Mouse (Mus musculus): Measurements from ENCODE around the gene Ubn2.
"Not testable (repeated sequence)": the region's sequence is repeated elsewhere in the genome, so short reads cannot be mapped to it uniquely, and the experiment has no call there.

Gene Ubn2

DNA sequence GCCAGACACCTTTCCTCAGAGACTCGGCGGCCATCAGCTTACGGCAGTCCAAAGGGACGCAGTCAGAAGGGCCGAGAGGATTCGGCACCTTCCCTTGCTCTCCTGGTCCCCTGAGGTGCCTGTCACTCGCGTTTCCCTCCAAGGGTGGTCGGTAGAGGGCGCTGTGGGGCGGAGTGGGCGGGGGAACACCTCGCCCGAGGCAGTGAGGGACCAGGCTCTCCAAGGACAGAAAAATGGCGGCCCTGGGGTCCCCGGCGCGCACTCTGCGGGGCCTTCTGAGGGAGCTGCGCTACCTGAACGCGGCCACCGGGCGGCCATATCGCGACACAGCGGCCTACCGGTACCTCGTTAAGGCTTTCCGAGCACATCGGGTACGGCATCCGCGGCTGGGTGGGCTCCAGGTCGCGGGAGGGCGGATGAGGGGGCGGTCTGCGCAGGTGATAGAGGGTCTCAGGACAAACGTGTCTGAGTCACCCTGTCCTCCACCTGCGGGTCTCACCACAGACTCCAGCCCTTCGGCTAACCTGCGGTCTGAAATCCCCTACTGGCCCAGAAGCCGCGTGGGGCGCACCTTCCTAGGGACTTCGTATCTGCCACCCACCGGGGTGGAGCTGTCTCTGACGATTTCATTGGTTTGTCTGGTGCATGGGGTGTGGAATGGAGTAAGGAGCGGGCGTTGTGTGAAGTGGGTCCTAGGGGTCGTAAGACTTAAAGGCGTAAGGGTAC is 101.1 kb downstream of the Ubn2 start:
- peak; percentile 99 for DNase-seq

DNA sequence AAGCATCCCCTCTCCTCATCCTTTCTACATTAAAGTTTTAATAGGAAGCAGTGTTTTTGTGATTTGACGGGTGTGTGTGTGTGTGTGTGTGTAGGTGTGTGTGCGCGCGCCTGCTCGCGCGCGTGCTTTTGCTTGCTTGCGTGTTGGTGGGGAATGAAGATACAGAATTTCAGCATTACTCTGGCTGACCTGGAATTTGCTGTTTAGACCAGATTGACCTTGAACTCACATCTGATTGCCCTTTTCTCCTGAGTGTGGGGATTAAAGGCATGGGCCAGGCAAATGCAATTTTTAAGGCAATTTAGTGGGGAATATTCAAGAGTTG is 101.6 kb downstream of the Ubn2 start:
- DNase-seq: no peak

DNA sequence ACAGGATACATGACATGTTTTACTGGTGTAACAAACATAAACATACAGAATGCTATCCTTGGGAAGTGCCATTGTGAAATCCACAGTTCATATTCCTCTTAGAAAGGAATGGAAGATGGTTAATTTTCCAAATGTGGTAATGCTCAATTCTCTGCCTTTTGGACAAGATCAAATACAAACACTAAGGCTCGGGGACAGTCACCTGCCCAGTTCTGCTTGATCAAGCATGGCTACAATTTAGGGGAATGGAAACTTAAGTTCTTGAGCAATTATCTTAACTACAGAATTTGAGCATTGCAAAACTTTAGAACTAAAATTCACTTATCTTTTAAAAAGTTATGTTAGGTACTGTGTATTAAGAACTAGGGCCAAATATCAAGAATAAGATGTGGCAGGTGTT is 102.0 kb downstream of the Ubn2 start:
- no peak for DNase-seq

DNA sequence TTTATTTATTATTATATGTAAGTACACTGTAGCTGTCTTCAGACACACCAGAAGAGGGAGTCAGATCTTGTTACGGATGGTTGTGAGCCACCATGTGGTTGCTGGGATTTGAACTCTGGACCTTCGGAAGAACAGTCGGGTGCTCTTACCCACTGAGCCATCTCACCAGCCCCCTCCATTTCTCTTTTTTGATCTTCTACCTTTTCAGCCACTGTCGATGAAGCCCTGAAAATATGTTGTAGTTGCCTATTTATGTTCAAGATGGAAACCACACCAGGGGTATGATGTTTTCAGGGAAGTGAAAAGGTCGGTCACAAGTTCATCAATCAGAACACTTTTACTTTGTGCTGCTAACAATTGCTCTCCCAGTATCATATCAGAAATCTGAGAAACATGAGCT is 110.4 kb downstream of the Ubn2 start:
- not testable (repeated sequence) for DNase-seq

DNA sequence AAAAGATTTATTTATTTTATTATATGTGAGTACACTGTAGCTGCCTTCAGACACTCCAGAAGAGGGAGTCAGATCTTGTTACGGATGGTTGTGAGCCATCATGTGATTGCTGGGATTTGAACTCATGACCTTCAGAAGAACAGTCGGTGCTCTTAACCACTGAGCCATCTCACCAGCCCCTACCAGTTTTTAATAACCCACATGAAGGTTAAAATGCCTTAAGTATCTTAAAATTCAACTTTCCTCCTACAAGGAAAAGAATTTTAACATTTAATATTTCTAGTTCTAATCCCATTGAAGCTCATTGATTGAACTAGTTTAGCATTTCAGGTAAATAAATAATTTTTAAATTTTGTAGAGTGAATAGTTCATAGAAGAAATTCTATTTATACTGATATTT is 113.3 kb downstream of the Ubn2 start:
- DNase-seq: not testable (repeated sequence)

DNA sequence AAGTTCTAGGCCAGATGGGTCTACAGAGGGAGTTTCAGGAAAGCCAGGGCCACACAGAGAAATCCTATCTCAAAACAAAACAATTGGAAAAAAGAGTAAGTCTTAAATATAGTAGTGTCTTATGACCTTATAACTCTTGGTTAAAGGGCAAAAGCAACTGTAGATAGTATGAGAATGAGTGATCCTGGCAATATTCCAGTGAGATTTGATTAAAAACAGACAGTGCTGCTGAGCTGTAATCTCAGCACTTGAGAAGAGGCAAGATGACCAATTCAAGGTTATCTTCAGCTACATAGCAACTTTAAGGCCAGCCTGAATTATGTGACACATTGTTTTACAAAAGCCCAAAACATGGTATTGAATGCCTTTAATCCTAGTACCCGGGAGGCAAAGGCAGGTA is 114.0 kb downstream of the Ubn2 start:
- DNase-seq: no peak

DNA sequence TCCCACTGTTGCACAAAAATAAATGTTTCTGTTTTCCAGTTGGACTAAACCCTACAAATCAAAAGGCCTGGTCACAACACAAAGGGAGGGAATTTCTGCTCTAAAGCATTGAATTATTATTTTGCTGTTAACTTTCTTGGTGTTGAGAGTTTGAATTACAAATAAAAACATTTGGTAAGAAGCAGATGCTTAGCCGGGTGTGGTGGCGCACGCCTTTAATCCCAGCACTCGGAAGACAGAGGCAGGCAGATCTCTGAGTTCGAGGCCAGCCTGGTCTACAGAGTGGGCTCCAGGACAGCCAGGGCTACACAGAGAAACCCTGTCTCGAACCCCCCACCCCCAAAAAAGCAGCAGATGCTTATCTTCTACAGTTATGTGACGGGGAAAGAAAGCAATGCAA is 114.8 kb downstream of the Ubn2 start:
- not testable (repeated sequence) for DNase-seq

DNA sequence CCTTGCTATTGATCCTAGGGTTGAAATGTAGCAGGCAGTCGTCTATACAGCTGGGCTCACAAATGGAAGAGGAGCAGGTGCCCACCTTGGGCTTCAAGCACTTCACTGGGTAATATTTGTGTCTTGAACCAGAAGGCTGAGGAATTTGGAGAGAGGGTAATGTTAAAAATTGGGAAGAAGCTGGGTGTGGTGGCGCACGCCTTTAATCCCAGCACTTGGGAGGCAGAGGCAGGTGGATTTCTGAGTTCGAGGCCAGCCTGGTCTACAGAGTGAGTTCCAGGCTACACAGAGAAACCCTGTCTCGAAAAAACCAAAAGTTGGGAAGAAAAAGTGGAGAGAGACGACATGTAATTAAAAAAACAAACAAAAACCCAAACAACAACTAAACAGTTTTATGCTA is 116.1 kb downstream of the Ubn2 start:
- not testable (repeated sequence) for DNase-seq

DNA sequence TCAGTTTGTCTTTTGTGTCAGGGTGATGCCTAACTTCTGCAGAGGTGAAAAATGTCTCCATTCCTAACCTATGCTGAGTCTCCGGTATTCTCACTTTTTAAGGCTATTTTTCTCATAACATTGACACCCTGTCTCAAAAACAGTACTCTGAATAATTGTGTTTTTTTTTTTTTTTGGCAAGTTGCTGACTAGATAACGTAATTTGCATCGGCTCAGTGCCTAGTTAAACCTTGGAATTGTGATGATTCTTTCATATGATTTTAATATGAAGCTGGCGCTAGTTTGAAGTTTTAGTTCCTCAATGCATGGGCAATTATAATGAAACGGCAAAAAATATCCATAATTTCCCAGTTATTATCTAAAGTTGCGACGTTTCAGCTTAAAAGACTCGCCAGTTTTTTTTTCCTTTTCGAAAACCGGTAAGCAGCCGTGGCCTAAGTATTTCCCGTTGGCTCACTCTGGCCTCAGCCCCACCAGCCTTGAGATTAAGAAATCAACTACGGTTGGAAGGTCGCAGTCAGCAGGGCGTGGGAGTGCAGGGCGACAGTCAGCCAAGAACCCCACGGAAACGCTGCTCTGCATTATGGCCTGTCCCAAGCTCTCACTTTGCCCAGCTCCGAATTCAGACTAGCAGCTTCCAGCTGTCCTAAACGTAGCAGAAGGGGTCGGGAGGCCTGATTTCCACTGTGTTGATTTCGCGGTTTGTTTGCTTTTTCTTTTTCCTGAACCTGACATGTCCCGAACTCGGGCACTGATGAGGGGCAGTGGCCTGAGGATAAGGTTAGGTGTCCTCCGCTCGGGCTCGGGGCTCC is 116.7 kb downstream of the Ubn2 start:
- DNase-seq: peak; percentile 68

DNA sequence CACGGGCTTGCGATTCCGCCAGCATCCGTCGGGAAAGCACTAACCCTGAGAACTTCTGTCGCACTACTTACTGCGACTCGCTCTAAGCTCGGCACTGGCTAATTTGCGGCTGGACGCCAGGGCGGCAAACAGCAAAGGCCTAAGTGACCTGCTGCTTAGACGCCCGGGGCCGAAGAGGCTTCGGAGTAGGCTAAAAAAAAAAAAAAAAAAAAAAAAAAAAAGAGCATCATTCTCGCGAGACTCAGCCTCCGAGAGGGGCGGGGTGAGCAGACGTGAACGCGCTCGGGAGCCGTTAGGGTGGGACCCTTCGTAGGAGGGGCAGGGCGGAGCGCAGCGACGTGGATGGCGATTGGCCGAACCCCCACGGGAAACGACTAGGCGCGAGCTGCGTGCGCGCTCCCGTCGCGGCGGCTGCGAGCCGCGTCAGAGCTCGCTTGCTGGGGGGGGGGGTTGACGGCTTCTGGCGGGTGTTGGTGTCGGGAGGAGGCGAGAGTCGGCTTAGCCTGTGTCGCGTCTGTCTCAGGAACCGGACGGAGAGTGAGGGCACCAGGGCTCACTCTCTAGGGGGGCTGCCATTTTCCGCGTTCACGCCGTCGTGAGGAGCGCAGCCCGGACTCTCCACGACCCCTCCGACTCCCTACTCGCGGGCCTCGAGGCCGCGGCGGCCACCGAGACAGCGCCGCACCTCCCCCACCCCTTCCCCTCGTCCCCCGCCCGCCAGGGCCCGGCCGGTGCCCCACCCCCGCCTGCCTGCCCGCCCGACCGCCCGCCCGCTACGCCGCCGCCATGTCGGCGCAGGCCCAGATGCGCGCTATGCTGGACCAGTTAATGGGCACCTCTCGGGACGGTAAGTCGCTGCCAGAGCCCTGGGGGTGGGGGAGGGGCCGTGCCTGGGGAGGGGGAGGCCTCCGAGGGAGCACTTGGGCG is 117.6 kb downstream of the Ubn2 start, which contains the start of gene Luc7l2:
Luc7l2 (plus strand) TSS at position 273 of the 927 bp plus-strand sequence.
- peak; percentile 97 for DNase-seq

DNA sequence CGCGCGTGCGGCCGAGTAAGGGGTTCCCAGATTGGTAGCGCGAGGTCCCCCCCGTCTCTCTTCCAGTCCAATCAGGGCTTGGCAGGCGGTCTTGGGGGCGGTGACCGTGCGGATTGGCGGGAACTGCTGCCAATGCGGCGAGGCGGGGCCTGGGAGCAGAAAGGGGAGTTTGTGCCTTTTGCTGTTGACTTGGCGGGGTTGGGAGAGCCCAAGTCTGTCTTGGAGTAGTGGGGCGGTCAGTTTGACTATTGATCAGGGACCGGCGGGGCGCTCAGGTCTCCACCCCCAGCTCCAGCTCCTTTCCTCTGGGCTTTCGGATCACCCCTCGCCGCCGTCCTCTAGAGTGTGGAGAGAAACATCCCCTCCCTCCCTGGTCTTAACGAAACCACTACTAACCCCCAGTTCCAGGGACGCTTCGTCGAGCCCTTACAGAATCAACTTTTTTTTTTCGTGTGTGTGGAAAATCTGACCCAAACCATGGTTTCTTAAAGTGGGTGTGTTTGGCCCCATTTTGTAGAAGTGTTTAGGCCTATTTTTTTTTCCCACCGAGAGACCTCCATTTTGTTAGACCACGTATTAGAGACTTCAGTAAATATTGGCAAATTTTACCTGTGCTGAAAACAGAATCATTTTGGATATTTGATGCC is 118.4 kb downstream of the Ubn2 start:
- peak; percentile 98 for DNase-seq

DNA sequence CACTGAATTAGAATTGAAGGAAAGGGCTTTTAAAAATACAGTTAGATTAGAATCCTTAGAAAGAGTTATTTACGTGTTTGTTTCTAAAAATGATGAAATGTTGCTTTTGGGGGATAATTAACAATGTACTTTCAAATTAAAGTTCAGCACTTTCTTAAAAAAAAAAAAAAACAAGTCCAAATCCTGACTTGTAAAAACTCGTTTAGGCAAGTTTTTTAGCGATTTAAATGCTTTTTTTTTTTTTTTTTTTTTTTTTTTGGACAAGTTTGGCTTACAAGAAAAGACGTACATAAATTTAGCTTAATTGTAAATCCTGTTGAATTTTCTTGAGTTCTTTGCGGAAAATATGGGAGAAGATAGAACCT is 118.9 kb downstream of the Ubn2 start:
- DNase-seq: no peak

Measured in thymus, postnatal 14 days (tissue).